Mouse (Mus musculus): Measurements from ENCODE around the gene Fkbp6.

The Fkbp6 gene

DNA sequence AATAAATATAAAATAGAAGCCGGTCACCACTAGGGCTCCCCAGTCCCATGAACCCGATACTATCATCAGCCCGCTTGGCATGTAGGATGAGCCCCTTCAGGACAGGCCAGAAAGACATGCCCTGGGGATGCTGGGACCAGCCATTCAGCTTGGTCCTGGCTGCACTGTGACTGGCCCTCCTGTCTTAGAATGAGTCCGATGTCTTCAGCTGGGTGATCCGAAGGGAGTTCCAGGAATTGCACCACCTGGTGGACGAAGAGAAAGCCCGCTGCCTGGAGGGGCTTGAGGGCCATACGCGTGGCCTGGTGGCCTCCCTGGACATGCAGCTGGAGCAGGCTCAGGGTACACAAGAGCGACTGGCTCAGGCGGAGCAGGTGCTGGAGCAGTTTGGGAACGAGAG, 13.7 kb upstream of the Fkbp6 start:
- no peak for TF ChIP-seq GATA4 (IDR thresholded peaks at IDR 0.05; ENCODE audit: insufficient replicate concordance, low read length)

DNA sequence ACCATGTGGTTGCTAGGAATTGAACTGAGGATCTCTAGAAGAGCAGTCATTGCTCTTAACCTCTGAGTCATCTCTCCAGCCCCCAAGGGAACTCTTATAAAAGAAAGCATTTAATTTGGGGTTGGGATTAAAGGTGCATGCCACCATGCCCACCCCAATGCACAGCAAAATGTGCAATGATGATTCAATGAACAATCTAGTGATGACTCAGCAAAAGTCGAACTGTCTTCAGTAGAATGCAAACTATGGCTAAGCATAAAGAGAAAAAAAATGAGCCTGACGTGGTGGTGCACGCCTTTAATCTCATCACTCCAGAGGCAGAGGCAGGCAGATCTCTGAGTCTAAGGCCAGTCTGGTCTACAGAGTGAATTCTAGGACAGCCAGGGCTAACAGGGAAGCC, 12.7 kb upstream of the Fkbp6 start:
- TF ChIP-seq GATA4 (IDR thresholded peaks at IDR 0.05; ENCODE audit: insufficient replicate concordance, low read length) = no peak

DNA sequence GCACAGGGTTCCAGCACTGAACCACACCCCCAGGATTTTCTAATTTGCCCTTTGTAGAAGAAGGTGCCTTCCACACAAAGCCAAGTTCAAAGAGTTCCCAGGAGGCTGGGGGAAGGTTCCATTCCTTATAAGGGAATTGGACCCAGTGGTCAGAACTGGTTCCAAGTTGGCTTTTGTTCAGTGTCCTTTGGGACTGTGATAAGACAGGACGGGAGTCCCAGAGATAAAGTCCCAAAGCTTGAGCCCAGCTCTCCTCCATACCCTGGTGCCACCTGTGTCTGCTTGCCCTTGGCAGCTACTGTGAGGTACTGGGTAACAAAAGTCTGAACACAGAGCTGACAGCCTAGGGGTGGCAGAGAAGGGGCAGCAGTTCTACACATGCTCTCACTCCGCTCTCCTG, 9.9 kb upstream of the Fkbp6 start:
- peak; percentile 82 for TF ChIP-seq GATA4 (IDR thresholded peaks at IDR 0.05; ENCODE audit: insufficient replicate concordance, low read length)

DNA sequence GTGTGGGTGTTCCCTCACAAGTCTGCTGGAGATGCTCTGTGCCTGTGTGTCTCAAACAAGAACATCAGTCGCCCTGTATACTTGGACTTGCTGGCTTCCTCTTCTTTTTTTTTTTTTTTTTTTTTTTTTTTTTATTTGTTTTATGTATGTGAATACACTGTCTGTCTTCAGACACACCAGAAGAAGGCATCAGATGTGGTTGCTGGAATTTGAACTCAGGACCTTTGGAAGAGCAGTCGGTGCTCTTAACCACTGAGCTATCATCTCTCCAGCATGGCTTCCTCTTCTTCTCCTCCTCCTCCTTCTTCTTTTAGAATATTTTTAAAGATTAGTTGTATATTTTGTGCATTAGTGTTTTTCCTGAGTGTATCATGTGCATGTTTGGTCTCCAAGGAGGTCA, 7.7 kb upstream of the Fkbp6 start:
- no peak for TF ChIP-seq GATA4 (IDR thresholded peaks at IDR 0.05; ENCODE audit: insufficient replicate concordance, low read length)

DNA sequence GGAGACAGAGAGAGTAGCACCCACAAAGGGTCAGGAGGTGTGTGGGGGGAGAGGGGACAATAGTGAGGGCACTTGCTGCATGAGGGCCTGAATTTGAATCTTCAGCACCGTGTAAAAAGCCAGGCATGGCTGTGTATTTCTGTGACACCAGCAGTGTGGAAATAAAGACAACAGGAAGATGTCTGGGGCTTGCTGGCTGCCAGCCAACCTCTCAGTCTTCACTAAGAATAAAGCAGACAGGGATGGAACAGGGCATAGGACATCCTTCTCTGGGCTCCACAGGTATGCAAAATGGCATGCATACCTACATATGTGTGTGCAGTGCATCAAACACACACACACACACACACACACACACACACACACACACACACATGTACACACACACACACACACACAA, 6.2 kb upstream of the Fkbp6 start:
- TF ChIP-seq GATA4 (IDR thresholded peaks at IDR 0.05; ENCODE audit: insufficient replicate concordance, low read length) = no peak

DNA sequence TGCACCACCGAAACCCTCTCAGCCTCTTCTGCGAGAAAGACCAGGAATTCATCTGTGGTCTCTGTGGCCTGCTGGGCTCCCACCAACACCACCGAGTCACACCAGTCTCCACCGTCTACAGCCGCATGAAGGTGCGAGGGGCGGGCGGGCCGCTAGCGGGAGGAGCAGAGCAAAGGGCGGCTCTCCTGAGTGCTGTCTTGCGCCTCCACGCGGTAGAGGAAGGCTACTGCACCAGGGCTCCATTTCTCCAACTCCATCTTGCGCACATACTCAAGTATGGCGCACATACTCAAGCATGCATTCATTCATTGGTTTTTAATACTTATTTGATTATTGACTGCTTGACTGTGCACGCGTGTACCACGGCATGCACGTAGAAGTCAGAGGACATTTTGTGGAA, 3.7 kb upstream of the Fkbp6 start:
- TF ChIP-seq GATA4 (IDR thresholded peaks at IDR 0.05; ENCODE audit: insufficient replicate concordance, low read length) = no peak

DNA sequence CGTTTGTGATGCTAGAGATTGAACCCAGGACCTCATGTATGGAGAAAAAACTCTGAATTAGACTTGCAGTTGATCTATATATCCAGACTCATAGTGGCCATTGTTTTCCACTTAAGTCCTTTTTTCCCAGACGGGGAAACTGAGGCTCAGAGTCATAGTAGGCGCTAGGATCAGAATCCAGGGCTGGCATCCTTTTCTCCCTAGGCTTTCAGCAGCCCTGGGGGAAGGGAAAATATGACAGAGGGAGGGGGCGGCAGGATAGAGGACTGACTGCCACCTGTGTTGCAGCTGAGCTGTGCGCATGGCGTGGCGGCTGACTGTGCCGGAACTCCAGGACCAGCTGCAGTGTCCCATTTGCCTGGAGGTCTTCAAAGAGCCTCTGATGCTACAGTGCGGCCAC, 3.2 kb upstream of the Fkbp6 start, which contains the start of gene Trim50:
Gene Trim50 (plus strand): TSS at position 301 of the 400 bp plus-strand sequence.
- no peak for TF ChIP-seq GATA4 (IDR thresholded peaks at IDR 0.05; ENCODE audit: insufficient replicate concordance, low read length)

DNA sequence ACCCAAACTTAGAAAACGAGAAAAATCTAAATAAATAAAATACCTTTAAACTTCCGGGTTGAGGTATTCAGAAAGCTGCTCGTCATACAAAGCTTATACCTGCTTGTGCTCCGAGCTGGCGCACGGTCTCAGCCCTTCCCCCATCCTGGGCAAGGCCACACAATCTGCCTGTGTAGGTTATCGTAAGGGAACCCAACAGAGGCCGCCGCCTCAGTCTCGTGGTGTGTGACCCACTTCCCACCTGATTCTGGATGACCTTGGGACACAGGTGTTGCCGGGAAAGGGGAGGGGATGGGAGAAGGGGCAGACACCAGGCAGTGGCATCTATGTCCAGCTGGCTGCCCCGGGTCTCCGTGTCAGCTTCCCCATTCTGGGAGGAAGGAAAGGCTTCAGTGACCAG, 1.8 kb upstream of the Fkbp6 start:
- no peak for TF ChIP-seq GATA4 (IDR thresholded peaks at IDR 0.05; ENCODE audit: insufficient replicate concordance, low read length)

DNA sequence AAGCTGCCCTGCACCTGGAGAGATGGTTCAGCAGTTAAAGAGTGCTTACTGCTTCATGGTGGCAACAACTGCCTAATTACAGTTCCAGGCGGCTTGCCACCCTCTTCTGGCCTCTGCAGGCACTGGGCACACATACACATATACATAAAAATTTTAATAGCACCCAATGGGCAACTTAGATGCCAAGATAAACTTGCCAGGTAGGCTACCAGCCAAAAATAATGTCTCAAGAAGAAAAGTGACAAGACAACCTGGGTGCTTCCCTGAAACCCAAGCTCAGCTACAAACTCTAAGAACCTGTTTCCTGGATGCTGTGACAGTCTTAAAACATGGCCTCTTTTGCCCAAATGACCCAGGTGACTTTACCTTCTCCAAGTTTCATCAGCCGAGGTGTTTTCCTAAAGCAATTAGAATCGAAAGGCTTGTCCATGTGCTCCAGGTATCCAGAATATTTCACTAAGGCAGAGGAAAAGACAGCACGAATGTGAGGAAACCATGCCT, 2.3 kb downstream of the Fkbp6 start:
- TF ChIP-seq GATA4 (IDR thresholded peaks at IDR 0.05; ENCODE audit: insufficient replicate concordance, low read length) = no peak

DNA sequence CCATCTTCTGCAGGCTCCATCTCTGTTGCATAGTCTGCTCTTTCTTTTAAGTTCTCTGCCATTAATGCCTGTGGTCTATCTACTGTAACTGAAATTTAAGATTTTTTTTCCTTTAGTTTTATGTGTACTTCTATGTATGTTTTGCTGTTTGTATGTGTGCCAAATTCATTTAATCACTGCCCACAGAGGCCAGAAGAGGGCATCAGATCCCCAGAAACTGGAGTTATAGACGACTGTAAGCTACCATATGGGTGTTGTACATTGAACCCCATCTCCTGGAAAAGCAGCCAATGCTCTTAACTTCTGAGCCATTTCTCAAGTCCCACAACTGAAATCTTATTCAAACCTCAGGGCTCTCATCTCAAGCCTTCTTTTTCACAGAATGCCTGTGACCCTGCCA, 3.4 kb downstream of the Fkbp6 start:
- TF ChIP-seq GATA4 (IDR thresholded peaks at IDR 0.05; ENCODE audit: insufficient replicate concordance, low read length) = no peak

DNA sequence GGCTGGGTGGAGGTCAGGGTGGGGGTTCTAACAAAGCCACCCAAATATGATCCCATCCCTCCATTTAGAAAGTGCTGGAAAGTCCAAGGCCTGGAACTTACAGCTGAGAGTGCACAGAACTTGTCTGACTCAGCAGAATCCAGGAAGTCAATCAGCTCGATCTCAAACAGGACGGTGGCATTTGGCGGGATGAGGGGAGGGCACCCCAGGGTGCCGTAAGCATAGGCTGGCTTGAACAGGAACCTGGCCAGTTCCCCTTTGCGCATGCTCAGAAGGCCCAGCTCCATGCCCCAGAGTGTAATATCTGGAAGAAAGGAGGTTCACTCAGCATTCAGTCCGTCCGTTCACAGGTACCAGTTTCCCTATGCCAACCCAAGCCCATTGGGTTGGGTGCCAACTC, 3.9 kb downstream of the Fkbp6 start:
- no peak for TF ChIP-seq GATA4 (IDR thresholded peaks at IDR 0.05; ENCODE audit: insufficient replicate concordance, low read length)

DNA sequence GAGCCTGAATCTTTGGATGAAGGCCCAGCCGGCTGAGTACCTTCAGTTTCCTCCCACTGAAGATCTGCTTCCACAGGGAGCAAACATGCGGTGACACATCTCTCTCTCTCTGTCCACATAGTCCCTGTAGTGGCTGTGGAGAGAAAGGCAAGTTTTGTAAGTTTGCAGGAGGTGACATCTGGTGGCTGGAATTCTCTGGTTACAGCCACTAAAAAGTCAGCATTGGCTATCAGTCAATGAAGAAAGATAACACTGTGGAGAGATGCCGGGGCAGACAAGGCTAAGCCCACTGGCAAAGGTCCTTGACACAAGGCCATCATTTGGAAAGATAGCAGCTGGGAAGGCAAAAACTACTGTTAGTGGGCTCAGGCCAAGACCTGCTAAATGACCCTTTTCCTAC, 12.3 kb downstream of the Fkbp6 start:
- no peak for TF ChIP-seq GATA4 (IDR thresholded peaks at IDR 0.05; ENCODE audit: insufficient replicate concordance, low read length)

DNA sequence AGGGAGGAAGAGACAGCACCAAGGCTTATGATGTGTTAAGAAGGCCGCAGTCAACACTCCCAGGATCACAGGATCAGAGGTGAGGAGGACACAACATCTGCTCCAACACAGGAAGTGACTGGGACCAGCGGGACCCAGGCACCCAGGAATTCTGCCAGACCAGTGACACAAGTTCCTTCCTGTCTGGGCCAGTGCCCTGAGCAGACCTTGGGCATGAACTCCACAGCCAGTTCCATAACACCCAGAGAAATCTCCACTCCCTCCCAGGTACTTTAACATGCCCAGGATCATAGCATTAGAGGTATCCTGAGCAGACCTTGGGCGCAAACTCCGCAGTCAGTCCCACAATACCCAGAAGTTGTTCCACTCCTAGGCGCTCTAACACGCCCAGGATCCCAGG, 18.7 kb downstream of the Fkbp6 start:
- no peak for TF ChIP-seq GATA4 (IDR thresholded peaks at IDR 0.05; ENCODE audit: insufficient replicate concordance, low read length)

DNA sequence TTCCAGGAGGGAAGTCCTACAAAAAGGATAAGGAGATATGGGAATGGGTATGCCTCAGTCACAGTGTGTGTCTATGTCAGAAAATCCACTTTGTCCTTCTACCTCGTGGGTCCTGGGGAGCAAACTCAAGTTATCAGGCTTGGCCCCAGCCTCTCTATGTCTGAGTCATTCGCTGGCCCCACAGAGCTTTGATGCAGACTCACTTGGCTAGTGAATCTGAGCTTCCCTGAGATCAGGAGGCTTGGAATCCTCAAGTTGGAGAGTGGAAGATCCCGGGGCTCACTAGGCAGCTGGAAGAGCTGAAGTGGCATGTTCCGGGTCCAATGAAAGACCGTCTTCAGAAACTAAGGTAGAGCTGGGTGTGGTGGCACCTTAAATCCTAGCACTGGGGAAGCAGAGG, 19.6 kb downstream of the Fkbp6 start:
- TF ChIP-seq GATA4 (IDR thresholded peaks at IDR 0.05; ENCODE audit: insufficient replicate concordance, low read length) = no peak

DNA sequence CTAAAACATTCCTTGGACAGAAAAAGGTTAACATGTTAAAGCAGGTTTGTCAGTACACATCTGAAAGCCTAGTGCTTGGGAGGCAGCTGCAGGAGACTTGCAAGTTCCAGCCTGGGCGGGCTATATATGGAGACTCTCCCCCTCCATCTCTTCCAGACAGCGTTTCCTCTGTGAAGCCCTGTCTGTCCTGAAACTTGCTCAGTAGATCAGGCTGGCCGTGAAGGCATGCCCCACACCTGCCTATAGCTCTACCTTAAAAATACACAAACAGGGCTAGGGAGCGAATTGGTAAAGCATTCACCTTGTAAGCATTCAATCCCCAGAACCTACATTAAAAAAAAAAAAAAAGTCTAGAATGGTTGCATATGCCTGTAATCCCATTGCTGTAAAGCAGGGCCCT, 20.4 kb downstream of the Fkbp6 start:
- no peak for TF ChIP-seq GATA4 (IDR thresholded peaks at IDR 0.05; ENCODE audit: insufficient replicate concordance, low read length)

DNA sequence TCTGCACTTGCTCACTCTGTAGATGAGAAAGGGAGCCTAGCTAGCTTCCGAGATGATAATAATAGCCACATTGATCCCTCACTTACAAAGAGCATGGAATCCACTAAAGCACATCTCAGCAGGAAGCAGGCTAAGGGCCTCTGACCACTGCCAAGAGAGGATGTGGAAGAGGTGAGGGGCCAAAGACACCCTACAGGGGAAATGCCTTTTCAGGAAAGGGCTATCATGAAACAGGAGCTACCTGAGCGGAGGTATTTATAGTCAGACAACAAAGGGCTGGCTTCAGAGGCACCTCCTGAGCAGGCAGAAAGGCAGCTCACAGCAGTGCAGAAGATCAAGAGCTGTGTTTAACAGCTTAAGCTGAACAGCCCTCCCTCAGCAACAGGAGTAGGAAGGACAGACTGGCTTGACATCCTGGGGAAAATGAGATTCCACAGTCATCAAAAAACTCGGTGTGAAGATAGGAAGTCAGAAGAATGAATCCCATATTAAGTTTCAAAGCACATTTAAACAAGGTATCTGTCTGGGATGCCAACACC, 23.7 kb downstream of the Fkbp6 start:
- no peak for TF ChIP-seq GATA4 (IDR thresholded peaks at IDR 0.05; ENCODE audit: insufficient replicate concordance, low read length)

DNA sequence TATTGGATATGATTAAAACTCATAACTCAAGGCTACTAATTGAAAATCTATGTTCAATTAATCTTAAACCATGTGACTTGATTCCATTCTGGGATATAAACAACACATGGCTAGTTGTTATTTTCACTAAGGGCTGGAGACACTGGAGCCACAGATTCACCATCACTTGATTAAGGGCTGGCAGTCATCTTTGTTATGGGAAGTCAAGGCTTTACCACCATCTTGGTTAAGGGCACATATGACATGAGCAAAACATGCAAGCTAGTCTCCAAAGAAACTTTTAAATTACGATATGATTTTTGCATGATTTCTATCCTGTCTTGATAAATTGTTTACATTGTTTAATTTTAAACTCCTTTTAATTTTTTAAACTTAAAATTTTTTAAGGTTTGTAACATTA, 27.6 kb downstream of the Fkbp6 start:
- no peak for TF ChIP-seq GATA4 (IDR thresholded peaks at IDR 0.05; ENCODE audit: insufficient replicate concordance, low read length)

Data from liver, adult (tissue).